Mouse (Mus musculus) lung, postnatal 10 days (tissue): ENCODE measurements at regions not wholly inside any gene's neighbourhood (a gene's known extent, or its start where the extent isn't known, plus 50 kb on each side); places are given as distances from the start of the nearest gene placed in this dataset.

Experiments used
- DNase-seq: peaks from one replicate; pipeline ENCODE4 v3.0.0; 2021

DNA sequence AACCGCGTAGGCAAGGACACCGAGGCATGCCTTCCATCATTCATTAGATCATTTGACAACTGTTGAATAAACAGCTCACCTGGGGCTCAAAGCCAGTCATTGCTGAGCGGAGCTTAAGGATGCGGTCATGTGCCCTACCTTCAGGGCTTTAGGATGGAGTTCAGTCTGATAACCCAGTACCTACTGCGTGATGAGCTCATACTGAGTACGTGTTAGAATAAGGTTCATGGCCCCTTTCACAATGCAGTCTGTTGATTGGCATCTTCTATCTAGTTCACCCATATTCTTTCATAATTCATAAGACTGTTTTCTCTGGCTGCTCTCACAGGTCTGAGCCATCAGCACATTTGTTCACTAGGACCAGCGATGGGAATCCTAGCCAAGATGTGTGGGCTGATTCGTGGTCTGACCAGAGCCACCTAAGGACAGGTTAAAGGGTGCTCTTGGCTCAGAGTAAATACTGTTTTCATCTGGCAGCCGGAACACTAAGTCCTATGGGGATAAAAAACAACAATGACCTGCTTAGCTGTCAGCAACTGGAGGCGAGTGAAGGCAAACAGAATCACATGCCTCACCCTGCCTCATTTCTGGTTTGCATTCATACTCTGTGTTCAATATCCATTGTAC is 71.4 kb upstream of the Elovl5 start:
- no peak for DNase-seq

DNA sequence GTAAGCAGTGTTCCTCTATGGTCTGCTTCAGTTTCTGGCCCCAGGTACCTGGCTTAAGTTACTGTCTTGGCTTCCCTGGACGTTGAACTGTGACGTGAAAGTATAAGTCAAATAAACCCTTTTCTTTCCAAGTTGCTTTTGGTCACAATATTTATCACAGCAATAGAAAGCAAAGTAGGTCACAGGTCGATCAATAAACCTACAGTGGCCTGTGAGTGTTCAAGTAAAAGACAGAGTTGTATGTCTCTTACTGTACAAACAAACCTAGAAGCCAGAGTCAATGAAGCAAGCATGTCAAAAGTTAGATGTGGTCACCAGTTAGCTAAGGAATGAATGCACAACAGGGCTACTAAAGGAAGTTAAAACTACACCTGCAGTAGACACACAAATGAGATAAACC is 68.6 kb upstream of the Elovl5 start:
- no peak for DNase-seq

- no peak for DNase-seq
Observed at GRCm38 (mm10) chr9:77849343-77849742, 67.8 kb upstream of the Elovl5 start.

DNA sequence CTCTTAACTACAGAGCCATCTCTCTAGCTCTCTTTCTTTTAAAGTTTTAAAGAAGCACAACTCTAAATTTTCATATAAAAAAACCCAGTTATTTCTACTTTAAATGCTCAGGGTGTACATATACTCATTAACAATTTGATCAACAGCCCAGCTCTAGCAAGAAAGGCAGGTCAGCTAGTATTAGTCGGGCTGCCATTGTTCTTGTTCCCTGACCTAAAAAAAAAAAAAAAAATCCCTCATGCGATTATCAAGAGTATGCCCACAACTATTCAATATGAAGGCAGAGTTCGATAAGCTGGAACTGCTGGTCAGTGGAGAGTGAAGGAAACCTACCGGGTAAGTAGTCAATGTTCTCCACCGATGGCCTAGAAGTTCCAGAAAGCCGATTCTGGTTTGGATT is 65.8 kb upstream of the Elovl5 start:
- DNase-seq = no peak

DNA sequence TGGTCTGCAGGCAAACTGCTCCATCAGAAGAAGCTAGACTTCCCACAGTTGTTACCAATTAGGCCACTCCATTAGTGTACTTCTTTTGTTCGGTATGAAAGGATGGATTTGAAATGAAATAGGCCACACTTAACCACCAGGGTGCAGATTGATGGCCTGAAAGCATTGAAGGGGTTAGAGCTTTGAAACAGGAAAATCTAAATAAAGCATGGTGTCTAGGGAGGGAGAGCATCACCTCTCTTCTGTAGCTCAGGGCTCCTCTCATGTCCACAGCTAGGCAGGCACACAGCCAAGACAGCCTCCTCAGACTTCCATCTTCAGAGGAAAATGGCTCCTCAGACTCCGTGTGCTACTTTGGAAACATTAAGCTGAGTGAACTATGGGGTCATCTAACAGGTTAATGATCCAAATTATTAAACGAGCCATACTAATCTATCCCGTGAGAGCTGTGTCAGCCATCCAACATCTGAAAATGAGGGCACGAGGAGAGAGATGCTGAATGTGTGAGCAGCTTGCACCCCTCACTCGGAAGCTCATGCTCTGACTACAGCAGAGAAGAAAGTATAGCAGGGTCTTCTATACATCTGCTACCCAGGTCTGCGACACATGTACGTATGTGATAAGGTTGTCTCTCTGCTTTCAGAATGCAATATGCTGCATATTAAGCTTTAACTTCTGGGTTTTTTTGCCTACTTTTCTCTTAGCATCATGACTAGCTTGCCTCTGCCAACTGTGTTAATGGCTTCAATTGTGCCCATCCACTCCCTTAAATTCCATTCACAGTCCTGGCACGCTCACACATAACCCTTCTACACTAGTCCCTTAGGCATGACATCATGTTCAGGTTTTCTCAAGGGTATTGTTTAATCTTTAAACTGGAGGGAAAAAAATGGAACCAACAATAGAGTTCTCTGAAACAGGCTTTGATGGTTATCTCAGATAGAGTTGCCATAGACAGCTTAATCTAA is 59.8 kb upstream of the Elovl5 start:
- DNase-seq = peak; percentile 6

- DNase-seq = no peak
Observed at GRCm38 (mm10) chr9:77858127-77858794, 58.9 kb upstream of the Elovl5 start.
